Comparison of ENCODE assay signal across 8 mouse cellular contexts in the genomic region with DNA sequence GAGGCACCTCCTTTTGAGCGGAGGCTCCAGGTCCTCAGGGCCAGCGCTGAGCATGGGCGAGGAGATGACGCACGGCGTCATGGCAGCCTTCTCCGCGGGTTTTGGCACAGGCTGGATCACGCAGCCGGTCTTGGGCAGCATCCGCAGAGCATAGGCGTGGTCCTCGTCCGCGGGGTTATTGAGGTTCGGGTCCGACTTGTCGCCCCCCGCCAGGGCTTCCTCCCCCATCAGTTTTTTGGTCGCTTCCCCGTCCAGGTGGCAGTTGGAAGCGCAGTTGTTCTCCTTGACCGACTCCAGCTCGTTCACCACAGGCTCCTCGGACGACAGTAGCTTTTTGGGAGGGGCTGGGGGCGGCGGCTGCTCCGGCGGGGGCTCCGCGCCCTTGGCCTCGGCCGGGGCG.
DNase-seq lines count a peak whose midpoint lies in the region; ATAC-seq and TF ChIP-seq lines count a peak whose summit lies in the region.

No protein-coding gene starts in this region.

- no peak overlapping the region for H3K27ac ChIP-seq in kidney, embryonic 14.5 days (ENCODE audit: low read depth, low read length)
- H3K27ac ChIP-seq in forebrain, embryonic 15.5 days (replicated peaks), result no peak overlapping the region
- H3K27ac ChIP-seq in liver, postnatal 0 days (ENCODE audit: low read depth), result no peak overlapping the region

- H3K27me3 ChIP-seq in kidney, embryonic 14.5 days (ENCODE audit: control insufficient read depth, insufficient read depth, low read length), result peaks cover 42% of the 10 kb centered on the region
- H3K27me3 ChIP-seq in forebrain, embryonic 15.5 days, result 0 out of 2 replicates have a peak, but pooled peaks cover 4% of the 10 kb centered on the region
- peaks cover 62% of the 10 kb centered on the region for H3K27me3 ChIP-seq in liver, postnatal 0 days (ENCODE audit: insufficient read depth, low read length)

- TF ChIP-seq EP300 in liver, postnatal 0 days (IDR thresholded peaks at IDR 0.05; ENCODE audit: low read depth), result no peak

- H3K4me2 ChIP-seq in kidney, embryonic 14.5 days (replicated peaks; ENCODE audit: low read depth, low read length), result peak overlapping the region; percentile 98
- H3K4me2 ChIP-seq in forebrain, embryonic 15.5 days (replicated peaks), result peak overlapping the region; percentile 95
- peak overlapping the region; percentile 71 for H3K4me2 ChIP-seq in liver, postnatal 0 days (ENCODE audit: low read depth, low read length)

- peak overlapping the region; percentile 60 for H3K9ac ChIP-seq in kidney, embryonic 14.5 days (ENCODE audit: low read depth, low read length)
- H3K9ac ChIP-seq in forebrain, embryonic 15.5 days (replicated peaks), result peak overlapping the region; percentile 57
- H3K9ac ChIP-seq in liver, postnatal 0 days (replicated peaks), result no peak overlapping the region

- H3K9me3 ChIP-seq in kidney, embryonic 14.5 days (ENCODE audit: control insufficient read depth, low read length), result no peaks in the 10 kb centered on the region
- H3K9me3 ChIP-seq in forebrain, embryonic 15.5 days, result no peaks in the 10 kb centered on the region
- H3K9me3 ChIP-seq in liver, postnatal 0 days (ENCODE audit: low read length), result no peaks in the 10 kb centered on the region

- ATAC-seq in kidney, embryonic 14.5 days (ENCODE audit: low FRiP score, low TSS enrichment), result peak; percentile 46
- peak; percentile 65 for ATAC-seq in cerebellum, adult (ENCODE audit: insufficient number of reproducible peaks, low FRiP score, low TSS enrichment)
- ATAC-seq in forebrain, embryonic 15.5 days (replicated peaks), result 0 out of 2 replicates have a peak, but pooled peaks have one; percentile 20
- ATAC-seq in liver, postnatal 0 days, result no peak

- TF ChIP-seq CTCF in liver, postnatal 0 days (IDR thresholded peaks at IDR 0.05; ENCODE audit: low read depth), result no peak

- H3K4me1 ChIP-seq in kidney, embryonic 14.5 days (ENCODE audit: control insufficient read depth, insufficient read depth, low read length), result no peaks in the 10 kb centered on the region; the same call in 1 of the 2 replicates
- peaks cover 37% of the 10 kb centered on the region for H3K4me1 ChIP-seq in forebrain, embryonic 15.5 days
- H3K4me1 ChIP-seq in liver, postnatal 0 days (ENCODE audit: insufficient read depth), result peaks cover 4% of the 10 kb centered on the region

- H3K36me3 ChIP-seq in kidney, embryonic 14.5 days (ENCODE audit: control insufficient read depth, insufficient read depth, low read length), result no peaks in the 10 kb centered on the region
- H3K36me3 ChIP-seq in forebrain, embryonic 15.5 days, result no peaks in the 10 kb centered on the region
- no peaks in the 10 kb centered on the region for H3K36me3 ChIP-seq in liver, postnatal 0 days (replicated peaks; ENCODE audit: insufficient read depth, low read length)

- peak overlapping the region; percentile 55 for H3K4me3 ChIP-seq in kidney, embryonic 14.5 days (ENCODE audit: low read length)
- peak overlapping the region; percentile 49 for H3K4me3 ChIP-seq in forebrain, embryonic 15.5 days
- peak overlapping the region; percentile 47 for H3K4me3 ChIP-seq in liver, postnatal 0 days (ENCODE audit: low read depth, low read length)

- 7% methylated on average over 35 of the region's 35 CpGs for WGBS in kidney, embryonic 14.5 days
- WGBS in forebrain, embryonic 15.5 days, result 3% methylated on average over 35 of the region's 35 CpGs
- WGBS in liver, postnatal 0 days (ENCODE audit: insufficient replicate concordance), result 3% methylated on average over 31 of the region's 35 CpGs

- DNase-seq in kidney, postnatal 36 days, result no peak
- DNase-seq in liver, postnatal 0 days, result no peak
- DNase-seq in c-Kit-positive CD71-positive TER-119-positive erythroid progenitor cells, embryonic 14.5 days (ENCODE audit: low spot score), result no peak
- no peak for DNase-seq in layer of hippocampus, adult 11-12 months (ENCODE audit: low spot score)
- no peak for DNase-seq in MN1 (ENCODE audit: low spot score)
